Mouse (Mus musculus): ENCODE measurements at regions not wholly inside any gene's neighbourhood (a gene's known extent, or its start where the extent isn't known, plus 50 kb on each side); places are given as distances from the start of the nearest gene placed in this dataset.

DNA sequence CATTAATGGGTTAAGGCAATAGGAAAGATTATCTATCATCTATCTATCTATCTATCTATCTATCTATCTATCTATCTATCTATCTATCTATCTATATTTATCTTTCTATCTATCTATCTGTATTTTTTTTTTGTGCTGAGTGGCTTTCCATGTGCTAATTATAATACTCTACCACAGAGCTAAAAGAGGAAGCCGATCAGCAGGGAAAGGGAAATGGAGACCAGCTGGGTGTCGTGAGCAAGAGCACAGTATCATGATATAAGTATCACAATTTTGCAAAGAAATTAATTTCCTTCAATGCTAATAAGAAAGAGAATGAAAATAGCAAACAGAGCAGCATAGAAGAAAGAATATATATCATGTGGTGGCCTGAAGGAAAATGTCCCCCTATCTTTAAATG lies 69.6 kb downstream of the Cldn1 start:
- DNase-seq (ENCODE audit: low spot score in 2 of 2) = no peak

DNA sequence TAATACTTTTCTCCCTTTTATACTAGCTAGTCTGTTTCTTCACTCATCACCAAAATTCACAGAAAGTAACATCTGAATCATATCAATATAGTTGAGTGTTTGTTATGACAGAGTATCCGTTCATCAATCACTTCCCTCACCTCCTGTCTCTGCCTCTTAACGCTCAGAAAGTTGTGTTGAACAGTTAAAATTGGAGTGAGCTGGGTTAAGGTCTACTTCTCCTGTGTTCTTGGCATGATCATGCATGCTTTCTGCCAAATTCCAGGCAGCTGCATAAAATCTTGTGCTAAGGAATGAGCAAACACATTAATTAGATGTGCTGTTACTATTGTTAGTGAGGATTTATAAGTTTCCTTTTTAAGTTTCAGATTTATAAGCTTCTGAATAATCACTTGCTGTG lies 79.9 kb downstream of the Cldn1 start:
- no peak for DNase-seq (ENCODE audit: low spot score in 2 of 2)

DNA sequence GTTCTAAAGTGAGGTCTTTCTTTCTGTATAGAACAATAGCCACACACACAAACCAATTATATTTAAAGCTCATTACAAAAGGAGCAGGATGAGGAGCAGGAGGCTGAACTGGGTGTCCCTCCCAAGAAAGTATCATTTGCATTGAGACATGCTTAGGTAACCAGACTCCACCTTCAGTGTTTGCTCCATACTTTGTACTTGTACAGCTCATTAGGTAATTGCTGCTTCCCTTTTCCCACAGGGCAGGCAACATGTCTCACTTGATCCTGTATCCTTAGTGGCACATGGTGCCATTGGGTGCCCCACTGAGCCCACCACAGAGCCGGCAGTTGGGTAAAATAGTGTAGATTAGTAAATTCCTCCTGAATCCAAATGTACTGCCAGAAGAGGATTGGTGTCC lies 86.0 kb downstream of the Cldn1 start:
- no peak for DNase-seq (ENCODE audit: low spot score in 2 of 2)

DNA sequence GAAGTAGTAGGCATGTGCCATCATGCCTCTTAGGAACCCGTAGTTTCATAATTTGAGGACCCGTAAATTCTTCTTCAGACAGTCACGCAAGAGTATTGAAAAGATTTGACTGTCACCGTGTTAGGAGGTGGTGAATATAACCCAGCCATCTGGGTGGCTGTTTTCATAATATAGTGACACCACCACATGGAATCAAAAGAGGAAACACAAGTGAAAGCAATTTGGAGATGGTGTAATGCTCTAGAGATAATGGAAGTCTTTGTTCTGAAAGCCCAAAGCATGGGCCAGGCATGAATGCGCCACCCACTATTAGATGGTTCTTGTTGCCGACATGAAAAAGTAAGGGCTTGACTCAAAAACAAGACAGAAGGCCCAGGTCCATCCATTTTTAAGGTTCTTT lies 86.9 kb downstream of the Cldn1 start:
- DNase-seq (ENCODE audit: low spot score in 2 of 2) = no peak

DNA sequence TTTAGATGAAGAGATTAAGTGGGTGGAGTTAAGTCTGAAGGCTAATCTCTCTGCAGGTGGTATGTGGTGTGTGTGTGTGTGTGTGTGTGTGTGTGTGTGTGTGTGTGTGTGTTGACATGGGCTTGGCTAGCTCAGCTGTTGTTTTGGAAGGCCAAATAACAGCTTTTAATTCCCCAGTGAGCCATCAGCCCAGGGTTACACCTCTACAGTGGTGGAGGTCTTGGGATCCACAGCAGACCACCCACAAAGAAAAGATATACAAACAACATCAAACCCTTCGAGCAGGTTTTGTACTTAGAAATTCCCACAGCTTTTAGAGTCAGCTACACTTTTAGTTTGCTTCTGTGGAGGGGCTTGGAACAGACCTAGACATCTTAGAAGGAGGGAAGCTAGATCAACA lies 89.2 kb downstream of the Cldn1 start:
- no peak for DNase-seq (ENCODE audit: low spot score in 2 of 2)

DNA sequence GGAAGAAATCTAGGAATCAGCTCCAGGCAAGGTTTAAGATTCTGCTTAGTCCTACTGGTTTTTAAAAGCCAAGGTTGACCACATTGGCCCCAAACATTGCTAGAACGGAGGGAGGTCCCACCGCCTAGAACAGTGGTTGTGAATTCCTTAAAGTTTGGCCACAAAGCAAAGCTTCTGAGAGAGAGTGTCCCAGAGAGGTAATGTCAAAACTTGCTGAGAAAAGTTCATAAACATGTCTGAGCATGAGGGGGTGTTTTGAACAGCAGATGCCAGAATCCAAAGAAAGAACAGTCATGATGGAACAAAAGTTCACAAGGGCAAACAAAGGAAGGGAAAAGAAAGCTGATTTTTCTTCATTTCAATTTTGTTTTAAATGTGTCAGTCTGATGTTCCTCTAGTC lies 90.1 kb downstream of the Cldn1 start:
- no peak for DNase-seq (ENCODE audit: low spot score in 2 of 2)

DNA sequence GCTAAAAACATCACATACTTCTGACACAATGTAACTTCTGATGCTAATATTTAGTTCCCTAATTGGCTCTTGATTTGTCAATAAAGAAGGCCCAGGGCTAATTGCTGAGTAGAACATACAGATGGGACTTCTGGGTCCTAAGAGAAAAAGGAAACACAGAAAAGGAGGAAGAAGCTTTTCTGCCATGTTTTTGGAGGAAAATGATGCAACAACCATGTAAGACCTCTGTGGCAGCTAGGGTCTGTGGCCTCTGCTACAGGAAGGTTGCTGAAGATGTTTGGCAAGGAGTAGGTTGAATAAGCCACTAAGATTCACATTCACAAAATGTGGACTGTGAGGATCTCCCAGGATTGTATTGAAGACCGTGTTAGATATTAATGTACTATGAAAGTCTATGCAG lies 94.9 kb downstream of the Cldn1 start:
- no peak for DNase-seq (ENCODE audit: low spot score in 2 of 2)

DNA sequence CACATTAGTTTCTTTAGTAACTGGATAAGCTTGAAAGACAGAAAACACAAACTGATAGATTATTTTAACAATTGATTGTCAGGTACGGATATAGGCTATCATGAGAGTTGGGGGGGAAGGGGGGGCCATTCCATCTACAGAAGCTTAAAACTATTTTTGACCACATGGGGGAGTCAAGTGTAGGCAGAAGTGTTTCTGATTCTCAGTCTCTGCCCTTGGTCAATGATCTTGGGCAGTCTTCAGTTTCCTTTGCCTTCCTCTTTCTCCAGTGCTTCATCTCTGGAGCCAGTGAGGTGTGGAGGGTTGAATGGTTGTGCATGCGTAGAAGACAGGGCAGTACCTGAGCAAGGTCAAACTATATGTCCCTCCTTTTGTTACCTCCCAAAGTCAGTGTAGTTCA lies 118.8 kb downstream of the Cldn1 start:
- no peak for DNase-seq (ENCODE audit: low spot score in 2 of 2)

DNA sequence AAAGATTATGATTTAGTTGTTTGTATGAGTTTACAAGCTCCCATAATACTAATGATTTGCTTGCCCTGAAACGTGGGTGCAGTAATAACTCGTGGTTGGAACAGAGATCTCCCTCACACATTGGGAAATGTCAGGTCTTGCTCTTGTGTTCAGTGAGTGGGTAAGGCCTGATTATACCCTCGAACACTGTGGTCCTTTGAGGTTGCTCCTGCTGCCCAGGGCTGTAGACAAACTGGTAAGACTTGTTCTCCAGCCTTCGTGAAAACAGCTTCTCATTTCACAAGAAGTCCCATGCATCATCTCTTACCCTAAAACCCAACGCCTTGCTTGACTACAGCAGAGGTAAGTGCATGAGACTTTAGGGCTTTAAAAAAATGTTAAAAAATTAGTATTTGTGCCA lies 119.9 kb downstream of the Cldn1 start:
- no peak for DNase-seq (ENCODE audit: low spot score in 2 of 2)

DNA sequence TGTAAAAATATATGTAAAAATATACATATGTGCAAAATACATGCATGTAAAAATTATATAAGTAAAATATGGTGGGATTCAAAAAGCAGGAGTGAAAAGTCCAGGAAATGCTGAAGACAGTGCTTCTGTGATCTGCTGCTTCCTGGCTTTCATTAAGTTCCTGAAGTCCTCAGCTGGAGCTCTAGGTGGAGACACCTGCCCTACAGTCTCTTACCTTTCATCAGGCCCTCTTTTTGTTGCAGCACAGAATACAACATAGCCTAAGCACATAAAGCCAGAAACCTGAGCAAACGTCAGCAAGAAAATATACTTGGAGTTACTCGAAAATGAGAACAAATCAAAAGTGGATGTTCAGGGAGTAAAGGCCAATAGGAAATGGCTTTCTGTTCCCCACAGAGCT lies 120.6 kb downstream of the Cldn1 start:
- DNase-seq (ENCODE audit: low spot score in 2 of 2) = no peak

DNA sequence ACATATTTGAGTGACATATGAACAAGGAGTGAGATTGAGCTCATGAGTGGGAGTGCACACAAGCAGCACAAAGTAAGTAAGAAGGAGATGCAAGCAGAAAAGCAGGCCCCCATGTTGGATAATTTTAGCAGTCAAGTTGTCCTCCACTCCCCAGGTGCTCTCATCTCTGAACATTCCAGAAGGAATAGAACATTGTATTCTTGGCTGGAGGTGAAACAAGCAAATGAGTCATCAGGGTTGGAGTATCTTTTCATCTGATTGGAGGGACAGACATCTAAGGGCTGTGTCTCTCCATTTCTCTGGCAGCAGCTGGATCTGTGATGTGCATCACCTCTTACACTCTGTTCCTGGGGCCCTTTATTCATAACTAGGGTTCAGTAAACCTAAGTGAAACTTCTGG lies 122.7 kb downstream of the Cldn1 start:
- no peak for DNase-seq (ENCODE audit: low spot score in 2 of 2)

DNA sequence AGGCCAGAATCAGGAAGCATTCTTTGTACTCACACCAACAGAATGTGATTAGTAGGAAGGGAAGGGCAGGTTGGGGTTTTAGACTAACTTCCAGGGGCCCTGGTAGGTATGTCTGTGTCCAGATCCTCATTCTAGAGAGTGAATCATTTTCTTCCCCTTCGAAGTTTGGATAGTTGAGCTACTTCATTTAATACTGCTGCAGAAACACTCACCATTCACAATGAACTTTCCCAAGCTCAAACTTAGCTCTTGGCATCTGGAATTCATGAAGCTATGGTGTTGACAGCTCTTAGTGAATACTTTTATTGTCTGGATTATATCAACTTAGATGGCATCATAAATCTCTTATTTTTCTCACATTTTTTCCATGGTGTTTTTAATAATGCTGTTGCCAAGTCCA lies 123.7 kb downstream of the Cldn1 start:
- no peak for DNase-seq (ENCODE audit: low spot score in 2 of 2)

DNA sequence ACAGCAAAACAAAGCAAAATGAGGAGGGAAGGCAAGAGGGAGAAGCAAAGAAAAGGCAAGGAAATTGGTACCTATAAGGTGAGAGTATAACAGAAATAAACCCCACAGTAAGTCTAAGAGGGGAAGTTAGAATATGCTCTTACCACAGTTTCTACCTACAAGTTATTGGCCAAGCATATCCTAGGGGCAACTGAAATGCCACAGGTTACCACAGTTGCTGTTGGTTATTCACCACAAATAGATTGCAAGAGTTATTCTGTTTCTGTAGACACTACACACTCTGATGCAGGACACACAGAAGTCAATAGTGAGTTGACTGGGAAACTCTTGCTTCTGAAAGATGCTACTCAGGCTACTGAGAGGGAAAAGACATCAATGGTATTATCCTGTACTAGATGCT lies 129.7 kb upstream of the P3h2 start:
- no peak for DNase-seq (ENCODE audit: low spot score in 2 of 2)

DNA sequence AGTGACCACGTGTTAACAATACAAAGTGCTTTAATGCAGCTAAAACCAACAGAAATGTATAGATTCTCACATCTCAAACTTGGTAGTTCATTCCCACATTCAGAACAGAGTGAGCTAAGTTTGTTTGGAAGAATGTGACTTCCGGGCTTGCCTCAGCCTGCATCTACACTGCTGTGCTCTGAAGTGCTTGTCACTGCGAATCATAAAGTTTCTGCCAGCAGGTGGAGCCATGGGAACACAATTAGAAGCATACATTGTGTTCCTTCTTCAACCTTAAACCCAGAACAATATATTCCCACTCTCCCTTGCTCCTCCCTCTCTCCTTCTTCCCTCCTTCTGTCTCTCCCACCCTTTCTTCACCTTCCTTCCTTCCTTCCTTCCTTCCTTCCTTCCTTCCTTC lies 128.5 kb upstream of the P3h2 start:
- peak; percentile 14 to 43 for DNase-seq (ENCODE audit: low spot score in 2 of 2)

DNA sequence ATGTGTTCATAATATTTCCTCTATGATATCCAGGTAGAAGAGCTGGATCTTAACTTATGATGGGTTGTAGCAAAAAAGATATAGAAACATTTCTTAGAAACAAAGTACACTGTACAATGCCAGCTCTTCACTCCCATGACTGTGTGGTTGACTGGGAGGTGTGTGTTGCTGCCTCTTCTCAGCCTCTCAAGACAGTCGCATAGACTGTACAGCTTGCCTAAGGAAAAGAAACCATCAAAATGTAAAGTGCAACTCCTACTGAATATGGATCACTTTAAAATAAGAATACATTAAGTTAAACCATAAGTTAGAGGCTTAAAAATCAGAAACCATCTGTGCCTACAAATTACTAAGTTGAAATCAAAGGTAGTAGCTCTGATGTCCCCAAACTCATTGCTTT lies 125.5 kb upstream of the P3h2 start:
- no peak for DNase-seq (ENCODE audit: low spot score in 2 of 2)

DNA sequence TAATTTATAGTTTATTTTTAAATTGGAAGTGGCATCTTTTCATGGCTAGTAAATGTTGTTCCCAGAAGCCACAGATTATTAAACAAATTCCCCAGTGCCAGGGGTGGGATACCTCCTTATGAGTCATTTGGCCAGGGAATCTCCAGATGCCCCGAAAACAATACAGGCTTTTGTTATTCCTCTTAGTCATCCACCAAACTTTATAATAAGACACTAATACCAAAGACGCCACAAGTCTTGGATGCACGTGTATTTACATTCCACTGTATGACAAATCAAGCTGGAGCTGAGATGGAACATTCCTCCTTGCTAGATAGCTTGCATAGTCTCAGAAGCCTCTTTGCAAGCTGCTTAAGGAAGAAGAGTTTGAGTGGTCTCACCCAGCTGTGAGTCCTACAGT lies 105.8 kb upstream of the P3h2 start:
- no peak for DNase-seq (ENCODE audit: low spot score in 2 of 2)

DNA sequence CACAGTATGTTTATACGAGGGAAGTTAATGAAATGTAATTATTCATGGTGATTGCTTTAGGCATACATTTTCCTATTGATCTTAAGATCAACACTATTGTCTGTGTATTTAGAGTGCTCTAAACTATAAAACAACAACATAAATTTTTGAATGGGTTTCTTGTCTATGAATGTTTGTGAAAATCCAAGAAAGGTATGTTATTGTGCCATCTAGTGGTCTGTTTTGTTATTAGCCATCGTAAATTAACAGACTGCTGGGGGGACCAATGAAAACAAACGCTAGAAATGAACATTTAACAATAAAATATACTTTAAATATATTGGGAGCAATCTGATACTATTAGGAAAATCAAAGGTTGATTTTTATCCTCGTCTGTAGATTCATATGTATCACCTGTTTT lies 93.5 kb upstream of the P3h2 start:
- no peak for DNase-seq (ENCODE audit: low spot score in 2 of 2)

DNA sequence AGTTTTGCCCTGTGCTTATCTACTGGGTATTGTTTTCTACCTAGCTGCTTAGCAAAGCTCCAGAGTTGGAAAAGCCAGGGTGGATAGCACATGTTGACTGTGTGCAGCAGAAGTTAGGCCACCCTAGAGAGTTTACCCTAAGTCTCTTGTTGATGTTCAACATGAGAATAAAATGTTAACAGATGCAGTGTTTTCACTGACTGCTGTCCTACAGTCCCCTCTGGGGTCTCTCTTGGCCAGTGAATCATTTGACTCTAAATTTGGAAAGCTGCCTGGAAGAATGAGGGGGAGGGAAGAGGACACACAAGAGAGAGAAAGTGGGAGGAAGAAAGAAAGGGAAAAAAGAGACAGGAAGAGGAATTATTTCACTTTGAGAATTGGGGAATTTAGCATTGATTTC lies 90.8 kb upstream of the P3h2 start:
- no peak for DNase-seq (ENCODE audit: low spot score in 2 of 2)

DNA sequence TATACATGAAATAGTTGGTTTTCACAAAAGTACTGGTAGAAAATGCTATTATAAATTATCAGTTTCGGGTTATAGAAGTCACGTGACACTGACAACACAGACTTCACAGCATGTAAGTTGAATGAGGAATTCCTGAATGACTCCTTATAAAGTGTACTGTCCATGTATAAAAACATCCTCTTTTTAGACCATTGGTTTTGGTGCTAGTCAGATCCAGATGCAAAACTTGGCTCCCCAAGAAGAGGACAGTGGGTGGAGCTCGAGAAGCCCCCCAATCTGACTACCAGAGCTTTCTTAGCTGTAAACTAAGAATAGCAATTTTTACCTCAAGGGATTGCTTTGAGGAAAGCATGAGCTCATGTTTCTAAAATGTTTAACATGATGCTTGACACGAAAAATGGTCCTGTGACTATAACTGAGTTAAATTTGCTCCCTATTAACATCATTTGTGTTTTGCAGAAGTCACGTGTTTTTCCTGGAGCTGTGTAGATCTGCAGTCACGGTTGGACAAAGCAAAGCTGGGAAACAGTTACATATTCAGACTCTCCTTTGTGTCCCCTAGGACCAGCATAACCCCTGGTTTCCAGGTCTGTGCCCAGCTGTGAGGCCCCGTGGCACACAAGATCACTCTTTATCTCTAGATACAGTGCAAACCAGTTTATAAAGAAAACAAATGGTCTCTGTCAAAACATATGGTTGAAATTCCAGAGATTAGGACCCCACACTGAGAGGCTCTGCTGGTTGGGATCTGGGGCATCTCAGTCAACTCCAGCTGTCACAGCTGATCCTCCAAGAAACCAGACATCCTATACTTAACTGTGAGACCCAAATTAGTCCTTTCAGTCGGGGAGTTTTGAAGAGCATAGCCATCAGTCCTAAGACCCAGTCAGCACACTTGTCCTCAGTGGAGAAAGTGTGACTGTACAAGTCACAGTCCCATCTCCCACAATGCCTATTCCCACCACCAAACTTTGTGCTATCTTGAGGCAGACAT lies 80.0 kb upstream of the P3h2 start:
- no peak for DNase-seq (ENCODE audit: low spot score in 2 of 2)

DNA sequence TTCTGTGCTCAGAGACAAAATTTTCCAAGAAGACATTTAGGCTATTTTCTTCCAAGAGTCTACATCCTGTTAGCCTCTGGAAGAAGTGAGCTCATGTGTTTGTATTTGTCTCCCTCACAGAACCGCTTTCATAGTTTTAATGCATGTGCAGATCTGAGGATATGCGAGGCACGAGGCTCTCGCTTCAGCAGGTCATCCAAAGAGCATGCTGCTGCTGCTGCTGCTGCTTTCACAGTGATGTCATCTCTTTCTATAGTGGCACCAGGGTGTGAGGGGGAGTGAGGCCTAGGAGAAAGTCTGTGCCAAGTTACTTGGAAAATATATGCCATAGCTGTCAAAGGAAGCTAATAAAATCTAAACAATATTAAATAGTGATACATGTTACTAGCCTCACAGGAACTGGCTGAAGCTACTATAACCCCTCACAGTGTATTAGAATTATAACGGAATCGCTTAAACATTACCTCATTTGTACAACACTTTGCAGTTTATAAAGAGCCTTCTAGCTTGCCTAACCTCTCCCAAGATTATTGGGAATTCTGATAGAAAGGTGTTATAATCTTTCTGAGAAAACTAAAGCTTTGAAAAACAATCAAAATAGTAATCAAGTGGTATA lies 79.2 kb upstream of the P3h2 start:
- no peak for DNase-seq (ENCODE audit: low spot score in 2 of 2)

DNA sequence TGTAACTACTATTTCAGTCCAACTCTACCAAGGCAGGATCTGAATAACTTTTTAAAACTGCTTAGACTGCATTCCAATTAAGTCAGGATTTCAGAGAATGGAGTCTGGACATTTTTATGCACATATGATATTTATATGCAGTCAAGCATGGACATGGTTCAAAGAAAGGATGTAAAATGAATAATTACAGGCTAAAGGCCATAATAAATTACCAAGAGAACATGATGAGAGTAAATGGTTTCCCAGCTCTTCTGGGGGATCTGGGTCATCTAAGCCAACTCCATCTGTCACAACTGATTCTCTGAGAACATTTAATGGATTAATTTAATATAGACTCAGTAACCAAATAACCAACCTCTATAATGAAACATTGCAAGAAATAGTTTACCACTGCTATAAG lies 77.9 kb upstream of the P3h2 start:
- no peak for DNase-seq (ENCODE audit: low spot score in 2 of 2)

DNA sequence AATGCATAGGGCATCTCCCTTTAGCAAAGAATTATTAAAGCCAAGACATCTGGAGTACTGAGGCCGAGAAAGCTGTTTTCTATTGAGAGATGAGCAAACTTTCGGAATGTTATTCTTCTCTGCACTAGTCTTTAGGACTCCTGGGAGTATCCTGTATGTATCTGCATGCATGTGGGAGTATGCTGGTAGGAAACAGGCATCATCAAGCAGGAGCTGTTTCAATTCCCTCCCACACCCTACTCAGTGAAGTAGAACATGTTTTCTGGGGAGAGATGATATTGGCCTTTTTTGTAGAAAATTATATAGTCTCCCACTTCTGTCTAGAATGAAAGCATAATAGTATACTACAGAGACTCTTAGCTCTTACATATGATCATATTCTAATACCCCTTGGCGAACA lies 76.1 kb upstream of the P3h2 start:
- no peak for DNase-seq (ENCODE audit: low spot score in 2 of 2)

DNA sequence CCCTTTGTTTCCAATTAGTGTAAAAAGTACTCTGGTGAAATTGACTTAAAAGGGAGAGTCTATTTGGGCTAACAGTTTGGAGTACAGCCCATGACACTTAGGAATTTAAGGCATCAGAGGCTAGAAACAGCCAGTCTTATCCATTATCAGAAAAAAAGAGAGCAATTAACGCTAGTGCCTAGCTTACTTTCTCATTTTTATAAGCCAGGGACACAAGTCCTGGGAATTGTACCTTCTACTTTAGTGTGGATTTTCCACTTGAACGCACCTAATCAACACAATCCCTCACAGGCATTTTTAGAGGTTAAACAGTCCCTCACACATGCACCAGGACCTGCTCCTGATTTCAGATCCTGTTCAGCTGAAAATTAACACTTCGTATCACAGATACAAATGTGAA lies 65.9 kb upstream of the P3h2 start:
- DNase-seq (ENCODE audit: low spot score in 2 of 2) = no peak
